Mouse (Mus musculus): Measurements from ENCODE around the gene Fam102a.

DNA sequence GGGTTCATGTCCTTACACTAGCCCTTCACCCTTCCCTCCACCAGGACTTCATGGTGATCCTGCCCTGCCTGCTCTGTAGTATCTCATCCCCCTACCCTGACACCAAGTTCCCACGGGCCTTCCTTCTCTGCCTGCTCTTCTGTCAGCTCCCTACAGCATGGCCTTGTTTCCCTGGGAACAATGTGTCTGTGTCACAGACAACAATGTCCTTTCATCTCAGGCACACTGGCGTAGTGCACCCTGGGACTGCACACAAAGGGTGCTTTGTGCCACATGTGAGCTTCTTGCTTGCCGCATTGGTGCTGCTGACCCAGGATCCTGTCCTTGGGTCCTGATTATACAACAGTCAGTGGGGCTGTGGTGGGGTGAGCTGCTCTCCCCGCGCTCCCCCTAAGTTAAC lies 24.4 kb downstream of the Fam102a start:
- TF ChIP-seq POLR2A (IDR thresholded peaks at IDR 0.05; ENCODE audit: borderline replicate concordance, extremely low read depth, insufficient read depth, insufficient read length, poor library complexity, severe bottlenecking): no peak
- no peak for TF ChIP-seq CTCF (IDR thresholded peaks at IDR 0.05; ENCODE audit: borderline replicate concordance, extremely low read depth, insufficient read depth, insufficient read length)
